Mouse (Mus musculus) lung, postnatal 36 days (tissue): ENCODE results near the gene Nemp2.

Source experiments
- DNase-seq: peaks from one replicate; pipeline ENCODE4 v3.0.0; 2022; ENCODE audit warnings: mixed read lengths

The Nemp2 gene

DNA sequence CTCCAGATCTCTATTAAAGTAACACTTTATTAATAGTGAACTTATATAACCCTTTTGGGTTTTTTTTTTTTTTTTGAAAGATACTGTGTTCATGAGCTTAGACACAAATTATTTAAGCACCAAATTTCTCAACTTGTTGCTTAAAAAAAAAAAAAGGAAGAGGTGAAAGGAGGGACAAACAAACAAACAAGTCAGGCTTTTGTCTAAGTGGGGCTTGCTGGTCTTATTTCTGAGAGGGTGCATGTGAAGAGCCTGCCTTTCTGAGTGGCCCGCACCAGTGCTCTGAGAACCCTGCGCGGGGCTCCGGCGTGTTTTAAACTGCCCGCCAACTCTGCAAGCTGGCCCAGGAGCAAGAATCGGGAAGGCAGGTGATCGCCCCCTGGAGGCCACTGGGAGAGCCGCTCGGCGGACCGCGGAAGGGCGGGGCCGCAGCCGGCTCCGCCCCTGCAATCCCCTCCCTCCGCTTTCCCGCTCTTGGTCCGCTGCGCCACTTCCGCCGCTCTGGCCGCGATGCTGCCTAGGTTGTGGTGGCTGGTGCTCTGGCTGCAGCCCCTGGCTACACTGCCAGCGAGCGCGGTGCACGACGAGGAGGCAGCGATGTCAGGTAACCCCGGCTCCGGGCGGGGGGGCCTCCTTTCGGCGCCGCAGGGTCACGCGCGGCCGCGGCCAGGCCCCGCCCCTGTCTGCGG, at the start of gene Nemp2:
Gene Nemp2 (plus strand): TSS at position 456 of the 689 bp plus-strand sequence.
- peak; percentile 92 for DNase-seq

DNA sequence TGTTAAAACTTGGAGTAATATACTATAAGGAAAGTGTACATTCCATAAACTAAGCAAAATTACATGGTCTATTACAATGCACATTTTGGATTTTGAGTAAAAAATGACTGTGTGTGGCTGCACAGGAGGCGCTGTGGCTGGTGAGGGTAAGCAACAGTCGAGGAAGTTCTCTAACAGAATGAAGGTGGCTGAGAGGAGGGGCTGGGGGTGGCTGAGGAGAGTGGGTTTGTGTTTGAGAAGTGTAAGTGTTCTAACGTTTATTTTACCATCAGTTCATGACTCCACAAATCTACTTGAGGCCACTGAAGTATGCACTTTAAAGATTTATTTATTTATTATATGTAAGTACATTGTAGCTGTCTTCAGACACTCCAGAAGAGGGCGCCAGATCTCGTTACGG, 48.8 kb upstream of the Nemp2 start:
- DNase-seq, result no peak

GRCm38 (mm10) chr1:52582866-52583265, 47.6 kb upstream of the Nemp2 start:
- no peak for DNase-seq

DNA sequence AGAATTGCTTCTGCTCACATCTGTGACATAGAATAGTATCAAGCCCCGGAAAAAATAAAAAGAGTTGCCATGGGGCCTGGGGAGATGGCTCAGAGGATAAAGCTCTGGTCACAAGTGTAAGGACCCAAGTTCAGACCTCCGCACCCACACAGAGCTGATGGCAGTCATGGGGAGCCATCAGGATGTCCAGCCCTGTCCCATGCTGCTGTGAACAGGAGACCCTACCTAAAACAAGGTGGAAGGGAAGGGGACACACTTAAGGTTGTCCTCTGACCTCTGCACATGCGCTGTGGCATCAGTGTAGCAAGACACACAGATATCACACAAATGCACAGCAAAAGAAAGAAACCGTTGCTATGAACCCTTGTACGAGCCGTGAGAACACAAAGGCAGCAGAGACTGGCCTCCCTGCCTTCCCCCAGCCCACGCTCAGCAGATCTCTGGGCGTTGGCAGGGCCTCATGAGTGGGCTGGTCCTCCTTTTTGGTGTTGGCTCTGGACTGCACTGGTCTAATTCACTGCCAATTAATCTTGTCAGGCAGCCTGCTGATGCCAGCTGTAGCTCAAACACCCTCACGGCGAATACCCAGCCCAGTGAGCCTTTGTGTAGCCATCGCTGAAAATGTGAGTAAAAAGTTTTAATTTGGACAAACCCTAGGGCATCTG, 33.4 kb upstream of the Nemp2 start:
- DNase-seq, result peak; percentile 28

GRCm38 (mm10) chr1:52597761-52598160, 32.7 kb upstream of the Nemp2 start:
- peak; percentile 78 for DNase-seq

DNA sequence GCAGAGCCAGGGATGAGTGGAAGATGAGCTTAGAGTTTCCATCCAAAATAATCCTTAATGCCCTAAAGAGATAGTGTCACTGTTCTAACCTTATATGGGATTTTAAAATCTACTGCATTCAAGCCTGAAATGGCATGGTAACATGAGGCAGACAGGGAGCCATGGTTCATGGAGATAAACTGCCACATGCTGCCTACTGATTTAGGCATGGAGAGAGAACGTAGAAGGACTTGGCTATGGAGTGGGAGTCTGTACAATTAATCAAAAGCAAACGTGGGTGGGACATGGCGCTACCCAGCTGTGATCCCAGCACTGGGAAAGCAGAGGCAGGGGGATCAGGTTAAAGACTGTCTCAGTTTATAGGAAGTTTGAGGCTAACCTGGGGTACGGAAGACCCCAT, 32.1 kb upstream of the Nemp2 start:
- DNase-seq, result no peak

- no peak for DNase-seq
These were observed 29.0 kb upstream of the Nemp2 start for GRCm38 (mm10) chr1:52601496-52601895.

GRCm38 (mm10) chr1:52607700-52608099, 22.8 kb upstream of the Nemp2 start:
- no peak for DNase-seq

DNA sequence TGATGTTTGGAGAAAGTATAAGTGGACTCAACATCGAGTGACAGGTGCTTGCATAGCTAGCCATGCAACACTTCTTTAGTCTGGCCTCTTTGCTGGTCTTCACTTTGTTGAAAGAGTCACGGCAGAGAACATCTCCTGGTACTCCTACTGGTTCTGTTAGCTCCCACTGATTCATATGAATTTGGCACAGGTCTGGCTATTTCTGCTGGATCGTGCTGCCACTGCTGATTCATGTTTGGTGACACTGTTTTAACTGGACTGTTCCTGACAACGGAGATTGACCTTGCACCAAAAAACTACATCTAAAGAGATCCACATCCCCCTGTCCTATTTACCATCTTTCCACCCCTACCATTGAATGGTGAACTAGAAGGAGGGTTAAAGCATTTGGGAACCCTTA, 22.0 kb upstream of the Nemp2 start:
- no peak for DNase-seq

GRCm38 (mm10) chr1:52618217-52618616, 12.3 kb upstream of the Nemp2 start:
- no peak for DNase-seq

GRCm38 (mm10) chr1:52620442-52620841, 10.1 kb upstream of the Nemp2 start:
- no peak for DNase-seq

GRCm38 (mm10) chr1:52630937-52631299, 415 bp downstream of the Nemp2 start:
- peak; percentile 60 for DNase-seq

- DNase-seq, result no peak
These were observed 1.1 kb downstream of the Nemp2 start for GRCm38 (mm10) chr1:52631570-52631969.

DNA sequence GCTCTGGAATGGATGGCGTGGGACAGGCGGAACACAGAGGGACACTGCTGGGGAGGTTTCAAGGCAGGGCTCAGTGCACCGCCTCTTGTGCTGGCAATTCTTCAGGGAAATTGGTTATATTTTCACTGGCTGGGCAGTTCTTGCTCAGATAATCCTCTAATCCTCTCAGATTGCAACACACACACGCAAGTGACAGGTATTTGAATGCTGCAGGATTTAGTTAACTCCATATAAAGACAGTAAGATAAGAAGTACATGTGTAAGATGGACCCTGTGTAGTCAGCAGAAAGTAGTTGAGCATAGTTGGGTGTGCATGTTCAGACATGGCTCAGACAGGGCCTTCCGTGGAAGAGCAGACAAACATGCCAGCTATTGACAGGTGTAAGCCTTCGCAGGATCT, 3.7 kb downstream of the Nemp2 start:
- DNase-seq, result no peak

- DNase-seq, result no peak
These were observed 5.4 kb downstream of the Nemp2 start for GRCm38 (mm10) chr1:52635932-52636331.

- no peak for DNase-seq
These were observed 7.6 kb downstream of the Nemp2 start for GRCm38 (mm10) chr1:52638101-52638500.

DNA sequence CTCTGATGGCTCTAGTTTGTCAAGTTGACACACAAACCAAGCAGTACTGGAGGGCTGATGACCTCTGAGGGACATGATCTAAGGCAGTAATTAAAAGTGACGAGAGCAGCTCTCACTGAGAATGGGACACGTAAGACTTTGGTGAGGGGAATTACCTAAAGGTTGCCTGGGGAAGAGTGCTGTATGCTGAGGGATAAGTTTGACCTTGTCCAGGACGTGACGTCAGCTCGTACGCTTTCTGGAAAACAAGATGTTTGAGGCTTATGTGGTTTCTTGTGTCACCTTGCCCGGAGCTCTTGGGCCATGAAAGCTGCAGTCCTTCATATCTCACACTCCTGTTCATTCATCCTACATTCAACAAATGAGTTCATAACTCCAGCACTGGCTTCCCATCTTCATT, 8.6 kb downstream of the Nemp2 start:
- no peak for DNase-seq

GRCm38 (mm10) chr1:52640266-52640665, 9.8 kb downstream of the Nemp2 start:
- peak; percentile 23 for DNase-seq

GRCm38 (mm10) chr1:52640736-52641135, 10.2 kb downstream of the Nemp2 start:
- DNase-seq, result no peak

- peak; percentile 91 for DNase-seq
These were observed 17.9 kb downstream of the Nemp2 start for GRCm38 (mm10) chr1:52648153-52649027.

GRCm38 (mm10) chr1:52650066-52650465, 19.6 kb downstream of the Nemp2 start:
- DNase-seq, result no peak

DNA sequence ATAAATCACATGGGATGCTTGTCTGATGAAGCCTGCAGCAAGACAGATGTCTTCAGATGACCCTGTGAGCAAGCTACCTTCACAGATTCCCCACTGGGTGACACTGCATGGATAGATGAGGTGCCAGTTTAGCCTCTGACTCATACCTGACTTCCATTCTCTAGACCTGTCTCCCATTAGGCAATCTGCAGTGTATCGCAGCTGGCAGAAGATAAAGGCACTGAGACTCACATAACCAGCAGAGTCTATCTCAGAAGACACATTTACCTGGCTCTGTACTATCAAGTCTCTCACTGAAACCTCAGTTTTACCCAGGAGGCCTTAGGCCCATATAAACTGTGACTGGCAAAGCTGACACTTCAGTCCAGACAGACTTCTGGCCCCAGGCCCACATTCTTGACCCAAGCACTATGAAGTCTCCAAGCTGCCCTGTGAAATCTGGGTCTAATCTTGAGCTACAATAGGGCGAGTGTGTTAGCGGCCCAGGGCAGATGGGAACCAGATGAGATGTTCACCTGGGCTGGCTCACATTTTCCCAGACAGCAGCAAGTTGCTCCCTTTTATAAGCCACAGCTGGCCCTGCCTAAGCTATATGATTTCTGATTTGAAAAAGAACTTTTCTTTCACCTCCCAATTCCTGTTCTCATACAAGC, 22.2 kb downstream of the Nemp2 start:
- peak; percentile 47 for DNase-seq

- DNase-seq, result peak; percentile 42
These were observed 22.9 kb downstream of the Nemp2 start for GRCm38 (mm10) chr1:52653366-52653765.
